In the genomic region with DNA sequence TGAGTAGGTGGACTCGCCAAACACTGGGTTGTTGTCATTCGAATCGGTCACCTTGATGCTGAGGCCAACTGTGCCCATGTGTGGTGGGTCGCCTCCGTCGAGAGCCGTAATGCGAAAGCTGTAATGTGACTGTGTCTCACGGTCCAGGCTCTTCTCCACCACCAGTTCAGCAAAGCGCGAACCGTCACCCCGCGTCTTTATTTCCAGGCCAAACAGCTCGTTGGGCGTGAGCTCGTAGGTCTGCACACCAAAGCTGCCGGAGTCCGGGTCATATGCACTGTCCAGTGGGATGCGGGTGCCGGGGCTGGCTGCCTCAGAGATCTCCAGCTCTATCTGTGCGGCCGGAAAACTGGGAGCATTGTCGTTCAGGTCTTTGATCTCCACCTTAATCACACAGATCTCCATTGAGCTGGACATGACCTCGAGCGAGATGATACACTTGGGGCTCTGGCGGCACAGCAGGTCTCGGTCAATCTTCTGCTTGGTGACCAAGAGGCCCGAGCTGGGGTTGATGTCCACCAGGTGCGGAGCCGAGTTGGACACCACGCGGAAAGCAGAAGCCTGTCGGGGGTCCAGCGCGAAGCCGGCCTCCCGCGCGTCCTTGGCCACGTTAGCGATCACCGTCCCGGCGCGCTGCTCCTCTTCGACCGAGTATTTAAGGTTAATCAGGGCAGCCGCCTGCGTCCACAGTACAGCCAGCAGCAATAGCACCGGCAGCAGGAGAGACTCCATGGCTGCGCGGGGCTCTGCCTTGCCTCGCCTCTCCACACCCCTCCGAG, we compare ENCODE assay signal across 8 mouse cellular contexts. TPM values are rescaled to one million over a fixed set of nuclear protein-coding genes. Genes with fewer than 3 reads are reported as not detected.
DNase-seq lines count a peak whose midpoint lies in the region; ATAC-seq lines count a peak whose summit lies in the region.

No protein-coding gene starts in this region.

- H3K27ac ChIP-seq in heart, embryonic 11.5 days (ENCODE audit: low read depth, low read length): no peak overlapping the region
- no peak overlapping the region for H3K27ac ChIP-seq in heart, embryonic 14.5 days (replicated peaks in 1 of 2; ENCODE audit: control insufficient read depth in 1 of 2, insufficient read depth in 1 of 2, low read depth in 2 of 2, low read length in 2 of 2)
- H3K27ac ChIP-seq in midbrain, embryonic 10.5 days (replicated peaks): peak overlapping the region; percentile 72; the same call in 1 of the 2 replicates

- WGBS in heart, embryonic 11.5 days (ENCODE audit: insufficient replicate concordance): 25% methylated on average over 41 of the region's 55 CpGs
- 29% methylated on average over 55 of the region's 55 CpGs for WGBS in heart, embryonic 14.5 days
- 22% methylated on average over 55 of the region's 55 CpGs for WGBS in midbrain, embryonic 10.5 days

- DNase-seq in heart, adult 9 months (ENCODE audit: low spot score in 2 of 2): no peak
- DNase-seq in brain, adult 2 months (ENCODE audit: low read depth, low spot score): peak; percentile 8
- DNase-seq in midbrain, embryonic 10.5 days (ENCODE audit: low spot score): peak; percentile 34
- no peak for DNase-seq in thymus, adult 18-20 months
- DNase-seq in MN1 (ENCODE audit: low spot score): no peak
- DNase-seq in layer of hippocampus, adult 9-10 months (ENCODE audit: low spot score): no peak

- H3K27me3 ChIP-seq in heart, embryonic 11.5 days (ENCODE audit: control insufficient read depth, insufficient read depth, low read length): peaks cover 44% of the 10 kb centered on the region
- H3K27me3 ChIP-seq in heart, embryonic 14.5 days (ENCODE audit: control insufficient read depth, insufficient read depth, low read length): peaks cover 52% of the 10 kb centered on the region
- peaks cover 87% of the 10 kb centered on the region for H3K27me3 ChIP-seq in midbrain, embryonic 10.5 days (ENCODE audit: low read depth, poor library complexity, severe bottlenecking)

- no peak overlapping the region for H3K9ac ChIP-seq in heart, embryonic 11.5 days (ENCODE audit: low read depth, low read length)
- peak overlapping the region; percentile 17; the same call in 1 of the 2 replicates for H3K9ac ChIP-seq in heart, embryonic 14.5 days (ENCODE audit: low read length)

- no peaks in the 10 kb centered on the region for H3K36me3 ChIP-seq in heart, embryonic 11.5 days (ENCODE audit: control insufficient read depth, insufficient read depth, low read length)
- no peaks in the 10 kb centered on the region for H3K36me3 ChIP-seq in heart, embryonic 14.5 days (ENCODE audit: control insufficient read depth, insufficient read depth, low read length)
- H3K36me3 ChIP-seq in midbrain, embryonic 10.5 days: no peaks in the 10 kb centered on the region

- H3K4me2 ChIP-seq in heart, embryonic 11.5 days: peak overlapping the region; percentile 76
- H3K4me2 ChIP-seq in heart, embryonic 14.5 days (ENCODE audit: low read length): peak overlapping the region; percentile 88

- H3K9me3 ChIP-seq in heart, embryonic 11.5 days (replicated peaks; ENCODE audit: control insufficient read depth, low read length): no peaks in the 10 kb centered on the region
- no peaks in the 10 kb centered on the region for H3K9me3 ChIP-seq in heart, embryonic 14.5 days (ENCODE audit: control insufficient read depth, low read length)
- H3K9me3 ChIP-seq in midbrain, embryonic 10.5 days (replicated peaks): 0 out of 2 replicates have a peak, but pooled peaks cover 15% of the 10 kb centered on the region

- ATAC-seq in heart, embryonic 11.5 days (replicated peaks; ENCODE audit: insufficient number of reproducible peaks, low FRiP score, low TSS enrichment): no peak
- no peak for ATAC-seq in heart, embryonic 14.5 days (ENCODE audit: insufficient number of reproducible peaks, insufficient read depth, low FRiP score, low read depth)

- peak overlapping the region; percentile 49 for H3K4me3 ChIP-seq in heart, embryonic 11.5 days (ENCODE audit: low read depth, low read length)
- peak overlapping the region; percentile 46 for H3K4me3 ChIP-seq in heart, embryonic 14.5 days (ENCODE audit: control insufficient read depth in 1 of 2, insufficient read depth in 1 of 2, low read depth in 1 of 2, low read length in 2 of 2)
- H3K4me3 ChIP-seq in midbrain, embryonic 10.5 days: peak overlapping the region; percentile 63

- no peaks in the 10 kb centered on the region for H3K4me1 ChIP-seq in heart, embryonic 11.5 days (ENCODE audit: control insufficient read depth, insufficient read depth, low read length)
- no peaks in the 10 kb centered on the region; a peak in 1 of 4 replicates for H3K4me1 ChIP-seq in heart, embryonic 14.5 days (ENCODE audit: control insufficient read depth in 2 of 2, insufficient read depth in 2 of 2, low read length in 2 of 2)
- H3K4me1 ChIP-seq in midbrain, embryonic 10.5 days: peaks cover 18% of the 10 kb centered on the region

RNA-seq across cellular contexts. Expression of gene Pcdh19, which starts 2.1 kb away (rescaled TPM):
- 0.21 and 0.39 TPM in 2 replicates for polyA plus RNA-seq in heart, embryonic 11.5 days (2014; fragmentation: Nextera tagmentation; extraction: Ambion mirVana)
- polyA plus RNA-seq in heart, embryonic 14.5 days (2014; fragmentation: Nextera tagmentation; extraction: Ambion mirVana): 0.58 and 0.61 TPM in 2 replicates
- 2.2 and 2.6 TPM in 2 replicates for polyA plus RNA-seq in midbrain, embryonic 10.5 days (2016; fragmentation: Nextera tagmentation; extraction: Ambion mirVana)

Comparison
In these comparisons a context has a peak if more than half of its experiments do, and no peak if none do; other contexts are left out.
1. DNase-seq: peak in brain, adult 2 months (single experiment) and midbrain, embryonic 10.5 days (single experiment); none in heart, adult 9 months (0 of 2), thymus, adult 18-20 months (0 of 2), MN1 (single experiment) and layer of hippocampus, adult 9-10 months (single experiment).
2. Peak in every context shown above with its lines, with median percentiles within 50 percentile points of each other: H3K4me3 ChIP-seq.